Mouse (Mus musculus): ENCODE measurements at regions not wholly inside any gene's neighbourhood (a gene's known extent, or its start where the extent isn't known, plus 50 kb on each side); places are given as distances from the start of the nearest gene placed in this dataset.
A peak's percentile ranks its signal among the peaks of the same experiment; 100 is the strongest.

- DNase-seq (ENCODE audit: low read depth, low spot score) = no peak
Measured at GRCm38 (mm10) chr4:64432097-64432496, 385.3 kb upstream of the Tnc start.

- peak; percentile 52 for DNase-seq (ENCODE audit: low read depth, low spot score)
Measured at GRCm38 (mm10) chr4:64437744-64438594, 391.2 kb upstream of the Tnc start.

- no peak for DNase-seq (ENCODE audit: low read depth, low spot score)
Measured at GRCm38 (mm10) chr4:64451442-64451841, 404.6 kb upstream of the Tnc start.

- no peak for DNase-seq (ENCODE audit: low read depth, low spot score)
Measured at GRCm38 (mm10) chr4:64451946-64452345, 405.1 kb upstream of the Tnc start.

GRCm38 (mm10) chr4:64492260-64492962 lies 445.6 kb upstream of the Tnc start:
- DNase-seq (ENCODE audit: low read depth, low spot score) = peak; percentile 37

GRCm38 (mm10) chr4:64497759-64498158 lies 450.9 kb upstream of the Tnc start:
- DNase-seq (ENCODE audit: low read depth, low spot score) = peak; percentile 76

GRCm38 (mm10) chr4:64500635-64501395 lies 454.0 kb upstream of the Tnc start:
- DNase-seq (ENCODE audit: low read depth, low spot score) = no peak

GRCm38 (mm10) chr4:64521883-64522282 lies 475.1 kb upstream of the Tnc start:
- DNase-seq (ENCODE audit: low read depth, low spot score) = peak; percentile 26

GRCm38 (mm10) chr4:64527724-64528332 lies 481.0 kb upstream of the Tnc start:
- DNase-seq (ENCODE audit: low read depth, low spot score) = no peak

- peak; percentile 58 for DNase-seq (ENCODE audit: low read depth, low spot score)
Measured at GRCm38 (mm10) chr4:64530585-64530984, 483.8 kb upstream of the Tnc start.

- no peak for DNase-seq (ENCODE audit: low read depth, low spot score)
Measured at GRCm38 (mm10) chr4:64533019-64533418, 486.2 kb upstream of the Tnc start.

- no peak for DNase-seq (ENCODE audit: low read depth, low spot score)
Measured at GRCm38 (mm10) chr4:64535554-64536253, 488.9 kb upstream of the Tnc start.

- DNase-seq (ENCODE audit: low read depth, low spot score) = no peak
Measured at GRCm38 (mm10) chr4:64538009-64538408, 491.2 kb upstream of the Tnc start.

GRCm38 (mm10) chr4:64544576-64545185 lies 497.9 kb upstream of the Tnc start:
- DNase-seq (ENCODE audit: low read depth, low spot score) = no peak

- no peak for DNase-seq (ENCODE audit: low read depth, low spot score)
Measured at GRCm38 (mm10) chr4:64546386-64546785, 499.6 kb upstream of the Tnc start.

GRCm38 (mm10) chr4:64562511-64562910 lies 515.7 kb upstream of the Tnc start:
- DNase-seq (ENCODE audit: low read depth, low spot score) = no peak

GRCm38 (mm10) chr4:64563996-64564395 lies 517.2 kb upstream of the Tnc start:
- DNase-seq (ENCODE audit: low read depth, low spot score) = peak; percentile 7

- DNase-seq (ENCODE audit: low read depth, low spot score) = no peak
Measured at GRCm38 (mm10) chr4:64570666-64571065, 523.9 kb upstream of the Tnc start.

- no peak for DNase-seq (ENCODE audit: low read depth, low spot score)
Measured at GRCm38 (mm10) chr4:64575901-64576300, 529.1 kb upstream of the Tnc start.

- DNase-seq (ENCODE audit: low read depth, low spot score) = no peak
Measured at GRCm38 (mm10) chr4:64595014-64595599, 528.9 kb upstream of the Pappa start.

Measured in mesoderm, embryonic 11.5 days (tissue).